Mouse (Mus musculus) erythroblast, embryonic 14.5 days (primary cell): ENCODE data around the gene Tspan11. TPM values are rescaled to one million over a fixed set of nuclear protein-coding genes. Genes with fewer than 3 reads are reported as not detected.

ENCODE experiments used
- H3K27me3 ChIP-seq: 2 replicates; pipeline ENCODE4 v1.6.1; 2012; ENCODE audit warnings: inconsistent platforms; ENCODE audit not compliant: control insufficient read depth
- H3K36me3 ChIP-seq: 2 replicates; pipeline ENCODE4 v1.6.1; 2012; ENCODE audit warnings: mild to moderate bottlenecking, inconsistent platforms; ENCODE audit not compliant: control insufficient read depth
- H3K4me1 ChIP-seq: 2 replicates; pipeline ENCODE4 v1.6.1; 2012; ENCODE audit warnings: inconsistent platforms; ENCODE audit not compliant: control insufficient read depth
- H3K4me3 ChIP-seq: replicated peaks from 2 replicates; pipeline ENCODE3; 2012; ENCODE audit warnings: moderate library complexity, mild to moderate bottlenecking, inconsistent platforms
- H3K9me3 ChIP-seq: 2 replicates; pipeline ENCODE4 v1.6.1; 2012; ENCODE audit warnings: low read length, inconsistent platforms, mixed read lengths; ENCODE audit not compliant: control insufficient read depth
- GATA1 ChIP-seq: IDR thresholded peaks from 2 replicates; pipeline ENCODE4 v1.6.1; 2012; ENCODE audit warnings: low read length, inconsistent platforms, mixed read lengths
- TAL1 ChIP-seq: IDR thresholded peaks from 3 replicates; pipeline ENCODE4 v1.6.1; 2012; ENCODE audit warnings: low read length, inconsistent platforms, mixed read lengths
- polyA plus RNA-seq: library from polyadenylated mRNA; stranded (reverse); fragments of >175 nt; gene quantifications from 2 replicates; pipeline ENCODE4 v1.2.3, GENCODE M21; 2012

Tspan11 gene
- polyA plus RNA-seq, 1 experiment, result not detected

DNA sequence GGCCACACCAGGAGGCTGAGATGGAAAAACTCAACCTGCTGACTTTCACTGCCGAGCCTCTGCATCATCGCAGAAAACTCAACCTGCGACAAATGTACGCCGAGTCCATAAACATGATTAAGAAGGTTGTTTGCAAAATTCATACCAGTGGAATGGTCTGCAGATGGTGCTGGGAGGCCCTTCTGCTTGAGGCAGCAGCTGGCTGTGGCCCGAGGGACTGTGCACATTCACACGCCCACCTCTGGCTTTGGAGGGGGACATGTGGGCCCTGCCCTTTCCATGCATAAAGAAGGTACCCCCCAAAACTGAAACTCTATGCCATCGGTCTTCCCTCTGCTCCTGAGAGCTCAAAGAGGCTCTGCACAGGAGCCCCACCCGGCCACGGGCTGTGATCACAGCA is 114.7 kb downstream of the Tspan11 start:
- TF ChIP-seq GATA1, result no peak
- no peak for TF ChIP-seq TAL1
- Histone ChIP-seq H3K9me3 (no peaks in the 10 kb centered on the region), H3K4me1 (no peaks in the 10 kb centered on the region), H3K27me3 (no peaks in the 10 kb centered on the region), H3K4me3 (no peak overlapping the region), H3K36me3 (no peaks in the 10 kb centered on the region; the same call in 1 of the 2 replicates)

DNA sequence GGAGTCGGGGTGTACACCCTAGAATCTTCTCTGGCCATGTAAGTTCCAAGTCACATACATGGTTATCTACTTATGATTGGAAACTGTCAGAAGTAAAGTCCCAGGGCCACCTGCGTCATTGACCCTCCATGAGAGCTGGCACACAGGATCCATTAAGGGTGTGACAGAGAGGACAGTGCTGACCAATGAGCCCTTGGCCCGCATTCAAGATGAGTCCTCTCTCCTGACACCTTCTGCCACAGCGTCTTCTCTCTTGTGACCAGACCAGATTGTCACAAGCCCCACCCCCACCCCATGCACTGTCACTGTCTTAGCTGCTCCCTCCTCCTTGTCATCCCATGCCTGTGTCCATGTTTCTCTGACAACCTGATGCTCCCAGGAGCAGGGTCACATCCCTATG is 115.3 kb downstream of the Tspan11 start:
- H3K36me3 ChIP-seq, result no peaks in the 10 kb centered on the region; the same call in 1 of the 2 replicates
- TF ChIP-seq GATA1, result no peak
- no peaks in the 10 kb centered on the region for H3K27me3 ChIP-seq
- no peaks in the 10 kb centered on the region for H3K4me1 ChIP-seq
- no peak overlapping the region for H3K4me3 ChIP-seq
- no peaks in the 10 kb centered on the region for H3K9me3 ChIP-seq

DNA sequence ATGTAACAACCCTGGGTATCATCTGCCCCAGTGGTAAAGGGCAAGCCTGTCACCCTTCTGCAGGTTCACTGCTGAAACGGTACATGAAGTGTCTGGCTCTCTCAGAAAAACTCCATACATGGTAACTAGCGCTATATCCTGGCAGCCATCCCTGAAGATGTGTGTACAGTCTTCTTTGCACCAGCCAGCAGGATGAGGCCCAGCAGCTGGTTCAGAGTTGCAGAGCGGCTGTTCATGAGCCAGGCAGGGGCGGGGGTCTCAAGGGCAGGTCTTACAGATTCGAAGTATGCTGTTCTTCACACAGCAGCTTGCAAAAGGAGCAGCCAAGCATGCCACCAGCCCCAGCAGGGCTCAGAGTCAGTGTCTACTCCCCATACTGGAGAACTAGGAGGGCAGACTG is 116.2 kb downstream of the Tspan11 start:
- Histone ChIP-seq H3K9me3 (no peaks in the 10 kb centered on the region), H3K4me3 (no peak overlapping the region), H3K36me3 (no peaks in the 10 kb centered on the region), H3K27me3 (no peaks in the 10 kb centered on the region), H3K4me1 (no peaks in the 10 kb centered on the region)
- TF ChIP-seq TAL1 (no peak), GATA1 (no peak)

Other genes with a start within 250 kb of the Tspan11 start
- gene Prmt8, start 118.1 kb upstream of the Tspan11 start, polyA plus RNA-seq, result not detected in 2 replicates